Mouse (Mus musculus): ENCODE data around the gene Fxyd3. TPM values are rescaled to one million over a fixed set of nuclear protein-coding genes. Genes with fewer than 3 reads are reported as not detected.
A peak's percentile ranks its signal among the peaks of the same experiment; 100 is the strongest.

The Fxyd3 gene
- polyA plus RNA-seq, 1 experiment from 2014 or later = not detected

DNA sequence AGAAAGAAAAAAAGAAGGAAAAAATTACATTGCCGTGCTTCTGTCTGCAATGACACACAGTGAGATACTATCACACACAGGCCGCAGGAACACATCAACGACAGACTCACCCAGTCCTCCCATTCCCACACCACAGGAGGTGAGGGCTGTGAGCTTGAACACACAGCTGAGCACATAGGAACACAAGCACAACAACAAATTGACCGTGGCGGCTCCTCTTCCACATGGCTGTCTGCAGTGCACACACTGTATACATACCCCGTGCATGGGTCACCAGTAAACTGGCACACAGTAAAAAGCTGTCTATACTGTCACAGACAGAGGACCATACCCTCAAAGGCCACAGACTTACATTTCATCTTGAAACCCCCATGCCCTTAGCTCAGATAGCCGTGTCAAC lies 20.1 kb downstream of the Fxyd3 start:
- no peak overlapping the region for H3K4me3 ChIP-seq (ENCODE audit: low read depth, low read length)
- no peak overlapping the region for H3K9ac ChIP-seq (ENCODE audit: low read depth, low read length)
- no peaks in the 10 kb centered on the region for H3K9me3 ChIP-seq (replicated peaks; ENCODE audit: control insufficient read depth, low read length, poor library complexity, severe bottlenecking)
- ATAC-seq = no peak
- H3K27me3 ChIP-seq (ENCODE audit: control insufficient read depth, insufficient read depth, low read depth, low read length) = peaks cover 23% of the 10 kb centered on the region
- H3K4me2 ChIP-seq (ENCODE audit: low read length) = no peak overlapping the region
- WGBS = 79% methylated on average over 7 of the region's 7 CpGs
- peaks cover 16% of the 10 kb centered on the region for H3K4me1 ChIP-seq (ENCODE audit: control insufficient read depth, insufficient read depth, low read length)
- H3K27ac ChIP-seq (ENCODE audit: low read length) = no peak overlapping the region
- no peaks in the 10 kb centered on the region for H3K36me3 ChIP-seq (ENCODE audit: control insufficient read depth, insufficient read depth, low read length)

GRCm38 (mm10) chr7:31055883-31056282 lies 20.6 kb downstream of the Fxyd3 start:
- Histone ChIP-seq H3K27ac (ENCODE audit: low read length) (no peak overlapping the region), H3K4me2 (ENCODE audit: low read length) (no peak overlapping the region), H3K27me3 (ENCODE audit: control insufficient read depth, insufficient read depth, low read depth, low read length) (peaks cover 23% of the 10 kb centered on the region), H3K9ac (ENCODE audit: low read depth, low read length) (no peak overlapping the region), H3K9me3 (replicated peaks; ENCODE audit: control insufficient read depth, low read length, poor library complexity, severe bottlenecking) (no peaks in the 10 kb centered on the region), H3K4me1 (ENCODE audit: control insufficient read depth, insufficient read depth, low read length) (peaks cover 19% of the 10 kb centered on the region), H3K36me3 (ENCODE audit: control insufficient read depth, insufficient read depth, low read length) (no peaks in the 10 kb centered on the region), H3K4me3 (ENCODE audit: low read depth, low read length) (no peak overlapping the region)
- ATAC-seq = no peak
- WGBS = 32% methylated on average over 4 of the region's 4 CpGs

GRCm38 (mm10) chr7:31055354-31055824 lies 21.1 kb downstream of the Fxyd3 start:
- Histone ChIP-seq H3K4me1 (ENCODE audit: control insufficient read depth, insufficient read depth, low read length) (peaks cover 24% of the 10 kb centered on the region), H3K36me3 (ENCODE audit: control insufficient read depth, insufficient read depth, low read length) (no peaks in the 10 kb centered on the region), H3K9ac (ENCODE audit: low read depth, low read length) (no peak overlapping the region), H3K4me2 (ENCODE audit: low read length) (peak overlapping the region; percentile 18; the same call in 1 of the 2 replicates), H3K9me3 (replicated peaks; ENCODE audit: control insufficient read depth, low read length, poor library complexity, severe bottlenecking) (no peaks in the 10 kb centered on the region), H3K27ac (ENCODE audit: low read length) (no peak overlapping the region), H3K27me3 (ENCODE audit: control insufficient read depth, insufficient read depth, low read depth, low read length) (peaks cover 23% of the 10 kb centered on the region), H3K4me3 (ENCODE audit: low read depth, low read length) (no peak overlapping the region)
- WGBS = 5% methylated on average over 9 of the region's 10 CpGs
- ATAC-seq = no peak

- Histone ChIP-seq H3K4me1 (ENCODE audit: control insufficient read depth, insufficient read depth, low read length) (peaks cover 29% of the 10 kb centered on the region), H3K4me2 (ENCODE audit: low read length) (no peak overlapping the region), H3K36me3 (ENCODE audit: control insufficient read depth, insufficient read depth, low read length) (no peaks in the 10 kb centered on the region), H3K27me3 (ENCODE audit: control insufficient read depth, insufficient read depth, low read depth, low read length) (peaks cover 23% of the 10 kb centered on the region), H3K27ac (ENCODE audit: low read length) (no peak overlapping the region), H3K9me3 (replicated peaks; ENCODE audit: control insufficient read depth, low read length, poor library complexity, severe bottlenecking) (no peaks in the 10 kb centered on the region), H3K9ac (ENCODE audit: low read depth, low read length) (no peak overlapping the region), H3K4me3 (ENCODE audit: low read depth, low read length) (no peak overlapping the region)
- 36% methylated on average over 11 of the region's 11 CpGs for WGBS
- ATAC-seq = no peak
Observed at GRCm38 (mm10) chr7:31054661-31055320, 21.7 kb downstream of the Fxyd3 start.

DNA sequence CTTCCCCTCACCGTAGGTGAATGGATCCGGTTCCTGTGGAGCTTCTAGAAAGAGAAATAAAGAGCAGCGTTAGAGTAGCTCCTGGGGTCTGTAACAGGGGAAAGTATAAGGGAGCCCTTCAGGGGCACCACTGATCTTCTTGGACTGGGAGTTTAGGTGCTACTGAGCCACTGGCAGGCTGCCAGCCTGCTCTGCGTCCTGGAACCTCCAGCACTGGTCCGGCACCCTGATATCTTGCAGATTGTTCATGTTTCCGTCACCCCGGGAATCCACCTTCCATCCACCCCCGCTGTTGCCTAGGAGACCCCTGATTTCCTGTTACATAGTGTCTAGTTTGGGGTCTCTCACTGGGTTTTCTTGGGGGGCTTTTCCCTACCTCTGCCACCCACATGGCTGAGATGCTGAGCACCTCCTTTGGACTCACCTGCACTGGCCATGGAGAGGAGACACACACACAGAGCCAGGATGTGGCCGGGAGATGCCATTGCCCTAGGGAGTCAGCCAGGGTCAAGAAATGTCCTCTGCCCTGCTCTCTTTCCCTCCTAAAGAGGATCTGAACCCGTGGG lies 22.5 kb downstream of the Fxyd3 start:
- 37% methylated on average over 10 of the region's 10 CpGs for WGBS
- Histone ChIP-seq H3K9ac (ENCODE audit: low read depth, low read length) (no peak overlapping the region), H3K36me3 (ENCODE audit: control insufficient read depth, insufficient read depth, low read length) (no peaks in the 10 kb centered on the region), H3K4me1 (ENCODE audit: control insufficient read depth, insufficient read depth, low read length) (peaks cover 37% of the 10 kb centered on the region), H3K9me3 (replicated peaks; ENCODE audit: control insufficient read depth, low read length, poor library complexity, severe bottlenecking) (no peaks in the 10 kb centered on the region), H3K4me3 (ENCODE audit: low read depth, low read length) (no peak overlapping the region), H3K27me3 (ENCODE audit: control insufficient read depth, insufficient read depth, low read depth, low read length) (peaks cover 23% of the 10 kb centered on the region), H3K27ac (ENCODE audit: low read length) (no peak overlapping the region), H3K4me2 (ENCODE audit: low read length) (no peak overlapping the region)
- no peak for ATAC-seq

DNA sequence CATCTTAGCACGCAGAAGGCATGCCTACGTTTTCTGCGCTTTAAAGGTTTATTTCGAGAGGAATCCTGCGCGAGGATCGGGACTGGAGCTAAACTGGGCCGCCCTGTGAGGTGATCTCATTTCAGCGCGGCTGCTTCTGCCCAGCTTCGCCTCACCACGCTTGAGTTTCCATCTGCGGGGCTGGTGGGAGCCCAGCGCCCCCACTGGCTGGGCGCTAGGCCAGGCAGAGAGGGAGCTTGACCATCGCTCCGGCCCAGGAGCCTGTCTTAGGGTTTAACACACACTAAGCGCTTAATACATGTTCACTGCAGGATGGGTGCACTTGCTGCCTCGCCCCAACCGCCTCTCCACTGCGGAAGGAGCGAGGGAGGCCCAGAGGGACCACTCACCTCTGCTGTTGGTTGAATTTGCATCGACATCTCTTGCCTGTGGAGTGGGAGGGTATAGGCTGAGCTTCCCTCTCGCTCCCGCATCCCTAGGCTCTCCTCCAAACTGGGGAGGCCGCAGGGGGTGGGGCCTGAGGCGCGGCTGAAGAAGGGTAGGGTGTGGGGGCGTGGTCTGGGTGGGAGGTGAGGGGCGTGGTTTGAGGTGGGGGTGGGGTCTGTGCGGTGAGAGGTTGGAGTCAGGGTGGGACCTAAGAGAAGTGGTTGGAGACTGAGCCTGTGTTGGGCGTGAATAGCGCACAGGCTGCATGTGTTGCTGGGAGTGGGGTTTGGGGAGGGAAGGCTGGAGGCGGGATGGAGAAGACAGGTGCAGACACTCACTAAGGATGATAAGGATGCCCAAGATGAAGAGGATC lies 23.7 kb downstream of the Fxyd3 start:
- H3K9ac ChIP-seq (ENCODE audit: low read depth, low read length) = 0 out of 2 replicates have a peak overlapping the region, but pooled peaks have one; percentile 7
- under 1% methylated on average over 34 of the region's 34 CpGs for WGBS
- H3K27me3 ChIP-seq (ENCODE audit: control insufficient read depth, insufficient read depth, low read depth, low read length) = peaks cover 23% of the 10 kb centered on the region
- peak overlapping the region; percentile 65 for H3K4me2 ChIP-seq (ENCODE audit: low read length)
- ATAC-seq = no peak; the same call in 1 of the 2 replicates
- no peaks in the 10 kb centered on the region for H3K9me3 ChIP-seq (replicated peaks; ENCODE audit: control insufficient read depth, low read length, poor library complexity, severe bottlenecking)
- H3K4me3 ChIP-seq (ENCODE audit: low read depth, low read length) = peak overlapping the region; percentile 21
- H3K27ac ChIP-seq (ENCODE audit: low read length) = no peak overlapping the region
- peaks cover 40% of the 10 kb centered on the region for H3K4me1 ChIP-seq (ENCODE audit: control insufficient read depth, insufficient read depth, low read length)
- H3K36me3 ChIP-seq (ENCODE audit: control insufficient read depth, insufficient read depth, low read length) = no peaks in the 10 kb centered on the region

- WGBS = 2% methylated on average over 22 of the region's 22 CpGs
Observed at GRCm38 (mm10) chr7:31052251-31052635, 24.3 kb downstream of the Fxyd3 start.

DNA sequence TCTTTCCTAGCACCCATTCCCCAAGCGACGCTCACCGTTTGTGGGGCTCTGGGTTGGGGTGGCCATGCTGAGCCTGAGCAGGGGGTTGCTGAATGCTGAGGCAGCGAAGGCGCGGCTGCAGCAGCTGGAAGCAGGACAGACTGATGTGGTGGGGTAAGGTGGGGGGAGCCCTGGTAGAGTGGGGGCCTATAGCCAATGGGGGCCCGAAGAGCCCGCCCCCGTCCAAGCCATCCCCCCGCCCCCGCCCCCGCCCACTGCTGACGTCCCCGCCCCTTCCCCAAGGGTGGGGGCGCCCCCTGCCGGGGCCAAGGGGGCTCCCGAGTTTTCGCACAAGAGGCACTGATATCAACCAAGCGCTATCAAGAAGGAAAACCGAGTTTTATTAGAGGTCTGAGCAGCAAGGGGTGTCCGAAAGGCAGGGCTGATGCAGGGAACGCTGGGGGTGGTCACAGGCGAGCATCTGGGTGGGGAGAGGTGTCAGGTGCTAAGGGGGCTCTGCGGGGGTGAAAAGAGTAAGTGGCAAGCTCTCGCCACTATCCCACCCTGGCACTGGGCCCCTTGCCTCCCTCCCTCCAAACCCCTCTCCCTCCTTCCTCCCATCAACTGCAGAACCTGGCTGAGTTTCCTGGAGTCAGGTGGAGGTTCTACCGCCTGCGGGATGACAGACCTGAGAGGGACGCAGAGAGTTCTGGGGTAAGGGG lies 25.0 kb downstream of the Fxyd3 start, which contains the start of gene Fxyd7:
TSS of gene Fxyd7 (minus strand) at position 147 of the 701 bp plus-strand sequence.
- Histone ChIP-seq H3K27ac (ENCODE audit: low read length) (peak within 1 kb of the TSS; percentile 70; the same call in 1 of the 2 replicates), H3K27me3 (ENCODE audit: control insufficient read depth, insufficient read depth, low read depth, low read length) (peaks cover 23% of the 10 kb centered on the region), H3K4me3 (ENCODE audit: low read depth, low read length) (peak within 1 kb of the TSS; percentile 53), H3K4me1 (ENCODE audit: control insufficient read depth, insufficient read depth, low read length) (peaks cover 40% of the 10 kb centered on the region), H3K9ac (ENCODE audit: low read depth, low read length) (peak within 1 kb of the TSS; percentile 67), H3K36me3 (ENCODE audit: control insufficient read depth, insufficient read depth, low read length) (no peaks in the 10 kb centered on the region), H3K4me2 (ENCODE audit: low read length) (peak within 1 kb of the TSS; percentile 65), H3K9me3 (replicated peaks; ENCODE audit: control insufficient read depth, low read length, poor library complexity, severe bottlenecking) (no peaks in the 10 kb centered on the region)
- WGBS = 0% methylated on average over 20 of the region's 28 CpGs
- peak; percentile 29 for ATAC-seq

More at GRCm38 (mm10) chr7:31052251-31052635, 24.3 kb downstream of the Fxyd3 start:
- Histone ChIP-seq H3K4me2 (ENCODE audit: low read length) (peak overlapping the region; percentile 65), H3K4me1 (ENCODE audit: control insufficient read depth, insufficient read depth, low read length) (peaks cover 40% of the 10 kb centered on the region), H3K36me3 (ENCODE audit: control insufficient read depth, insufficient read depth, low read length) (no peaks in the 10 kb centered on the region), H3K9ac (ENCODE audit: low read depth, low read length) (no peak overlapping the region), H3K27ac (ENCODE audit: low read length) (no peak overlapping the region), H3K9me3 (replicated peaks; ENCODE audit: control insufficient read depth, low read length, poor library complexity, severe bottlenecking) (no peaks in the 10 kb centered on the region), H3K27me3 (ENCODE audit: control insufficient read depth, insufficient read depth, low read depth, low read length) (peaks cover 23% of the 10 kb centered on the region), H3K4me3 (ENCODE audit: low read depth, low read length) (peak overlapping the region; percentile 21)
- no peak for ATAC-seq

Measured in midbrain, embryonic 16.5 days (tissue).